Mouse (Mus musculus) layer of hippocampus, adult 9-11 months (tissue): Measurements from ENCODE around the gene Rps27a.

ENCODE experiments used
- DNase-seq: peaks from one replicate; pipeline ENCODE4 v3.0.0; 2022

Rps27a gene

DNA sequence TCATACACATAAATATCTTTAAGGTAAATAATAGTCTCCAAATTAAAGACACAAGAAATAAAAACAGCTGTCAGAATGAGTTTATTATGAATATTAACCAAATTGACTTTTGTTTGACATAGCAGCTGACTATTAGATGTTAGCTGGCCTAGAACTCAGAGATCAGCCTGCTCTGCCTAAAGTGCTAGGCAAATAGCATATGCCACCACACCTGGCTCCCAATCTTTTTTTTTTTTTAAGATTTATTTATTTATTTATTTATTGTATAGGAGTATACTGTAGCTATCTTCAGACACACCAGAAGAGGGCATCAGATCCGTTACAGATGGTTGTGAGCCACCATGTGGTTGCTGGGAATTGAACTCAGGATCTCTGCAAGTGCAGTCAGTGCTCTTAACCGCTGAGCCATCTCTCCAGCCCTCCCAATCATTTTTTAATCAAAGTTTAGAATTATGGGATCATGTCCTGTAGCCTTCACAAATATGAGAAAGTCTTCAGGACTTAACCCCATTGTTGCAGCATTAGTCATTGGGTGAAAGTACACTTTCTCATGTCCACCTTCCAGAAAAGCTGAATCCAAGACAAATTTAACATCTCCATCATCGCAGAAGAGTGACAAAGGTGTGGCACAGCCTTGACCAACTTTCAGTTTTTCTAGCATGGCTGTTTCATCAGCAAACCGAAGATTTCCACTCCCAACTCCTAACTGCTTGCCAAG lies 34.9 kb downstream of the Rps27a start:
- DNase-seq: no peak

DNA sequence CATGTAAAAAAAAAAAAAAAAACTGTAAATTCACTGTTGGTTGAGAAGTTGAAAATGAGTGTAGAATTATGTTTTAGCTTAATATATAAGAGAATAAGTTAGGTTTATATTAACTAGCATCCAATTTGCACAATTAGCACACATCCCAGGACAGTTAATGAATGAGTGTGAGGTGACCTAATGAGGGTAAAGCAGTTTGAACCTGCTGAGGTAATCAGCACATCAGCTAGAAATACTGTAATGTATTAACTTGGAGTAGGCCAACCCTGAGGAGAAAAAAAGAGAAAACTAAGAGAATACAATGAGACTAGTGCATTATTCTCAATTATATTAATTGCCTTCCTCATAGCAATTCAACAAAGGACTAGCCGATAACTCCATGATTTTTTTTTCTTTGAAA lies 38.5 kb downstream of the Rps27a start:
- no peak for DNase-seq

DNA sequence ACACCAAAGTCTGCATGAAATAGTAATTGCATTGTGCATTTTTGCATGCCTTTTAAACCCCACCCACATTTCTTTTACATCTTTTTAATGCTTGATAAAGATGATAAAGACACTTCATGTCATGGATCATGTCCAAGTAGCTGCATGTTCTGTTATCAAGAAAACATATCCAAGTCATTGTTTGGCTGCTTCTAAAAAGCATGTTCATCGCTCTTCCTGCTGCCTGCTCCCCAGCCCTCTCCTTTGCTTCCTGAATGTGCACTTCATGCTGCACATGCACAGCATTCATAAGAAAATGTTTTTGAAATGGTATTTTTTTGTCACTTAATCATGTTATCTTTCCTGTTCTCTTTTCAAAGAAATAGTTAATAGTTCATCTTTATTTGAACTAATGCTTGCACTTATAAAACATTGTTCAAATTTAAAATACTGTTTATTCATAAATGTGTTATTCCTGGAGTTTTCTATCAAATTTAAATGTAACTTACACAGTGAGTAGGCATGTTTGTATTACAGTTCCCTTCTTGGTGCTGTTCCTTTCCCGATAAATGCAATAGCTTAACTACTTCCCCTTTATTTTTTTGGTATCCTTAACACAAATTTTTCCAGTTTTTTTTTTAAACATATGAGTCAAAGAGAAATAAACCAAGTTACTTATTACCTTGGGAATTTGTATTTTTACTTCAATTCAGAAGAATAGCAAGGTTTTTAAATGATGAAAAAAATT lies 42.8 kb downstream of the Rps27a start:
- no peak for DNase-seq

GRCm38 (mm10) chr11:29503948-29504893 lies 43.7 kb downstream of the Rps27a start:
- no peak for DNase-seq

GRCm38 (mm10) chr11:29496962-29497361 lies 50.9 kb downstream of the Rps27a start:
- no peak for DNase-seq
